Mouse (Mus musculus): Measurements from ENCODE around the gene Kdm5b.

Gene Kdm5b

DNA sequence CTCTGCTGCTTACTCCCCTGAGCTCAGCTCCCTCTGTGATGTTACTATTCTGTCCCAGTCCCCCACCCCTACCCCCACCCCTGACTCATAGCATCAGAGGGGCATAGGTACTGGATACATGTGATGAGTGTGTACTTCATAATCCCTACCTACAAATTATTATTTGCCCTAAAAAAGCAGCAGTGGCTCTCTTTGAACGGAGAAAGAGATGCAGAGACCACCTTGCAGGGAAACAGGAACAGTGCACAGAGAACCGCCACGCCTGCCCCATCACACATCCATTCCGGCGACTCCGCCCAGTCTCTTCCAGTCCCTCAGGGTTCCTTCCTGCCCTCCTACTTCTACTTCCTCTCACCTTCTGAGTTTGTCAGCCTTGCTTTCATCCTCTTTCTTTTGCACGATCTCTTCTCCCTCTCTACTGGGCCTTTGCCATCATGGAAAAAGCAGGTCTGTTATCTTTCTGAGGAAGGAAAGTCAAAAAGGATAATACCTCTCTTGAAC lies 10.3 kb upstream of the Kdm5b start, which contains the start of gene Mgat4e:
Mgat4e (minus strand) TSS at position 51 of the 501 bp plus-strand sequence.
- peak; percentile 59 for DNase-seq (ENCODE audit: low read depth, low spot score)

DNA sequence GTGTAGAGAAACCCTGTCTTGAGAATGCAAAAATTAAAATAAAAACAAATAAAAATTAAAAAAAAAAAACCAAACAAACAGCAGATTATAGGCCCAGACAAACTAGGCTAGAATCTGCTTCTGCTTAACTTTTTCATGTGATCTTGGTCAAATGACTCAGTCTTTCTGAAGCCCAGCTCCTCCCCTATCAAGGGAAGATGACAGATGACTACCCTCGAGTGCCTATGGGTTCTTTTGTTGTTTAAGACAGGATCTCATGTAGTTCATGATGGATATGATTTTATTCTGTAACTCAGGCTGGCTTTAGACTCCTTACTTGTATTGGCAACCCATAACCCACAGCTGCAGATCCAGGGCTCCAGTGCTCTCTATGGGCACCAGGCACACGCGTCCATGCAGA lies 8.1 kb upstream of the Kdm5b start:
- DNase-seq (ENCODE audit: low read depth, low spot score) = no peak

GRCm38 (mm10) chr1:134552396-134552795 lies 7.6 kb upstream of the Kdm5b start:
- DNase-seq (ENCODE audit: low read depth, low spot score) = no peak

- DNase-seq (ENCODE audit: low read depth, low spot score) = peak; percentile 84
Observed at GRCm38 (mm10) chr1:134555240-134555870, 4.6 kb upstream of the Kdm5b start.

- DNase-seq (ENCODE audit: low read depth, low spot score) = peak; percentile 76
Observed at GRCm38 (mm10) chr1:134555871-134556670, 3.9 kb upstream of the Kdm5b start.

- DNase-seq (ENCODE audit: low read depth, low spot score) = peak; percentile 98
Observed at GRCm38 (mm10) chr1:134556671-134557218, 3.2 kb upstream of the Kdm5b start.

- DNase-seq (ENCODE audit: low read depth, low spot score) = no peak
Observed at GRCm38 (mm10) chr1:134558511-134558910, 1.5 kb upstream of the Kdm5b start.

- DNase-seq (ENCODE audit: low read depth, low spot score) = no peak
Observed at GRCm38 (mm10) chr1:134559226-134559625, 745 bp upstream of the Kdm5b start.

GRCm38 (mm10) chr1:134560396-134560795 lies 425 bp downstream of the Kdm5b start:
- no peak for DNase-seq (ENCODE audit: low read depth, low spot score)

DNA sequence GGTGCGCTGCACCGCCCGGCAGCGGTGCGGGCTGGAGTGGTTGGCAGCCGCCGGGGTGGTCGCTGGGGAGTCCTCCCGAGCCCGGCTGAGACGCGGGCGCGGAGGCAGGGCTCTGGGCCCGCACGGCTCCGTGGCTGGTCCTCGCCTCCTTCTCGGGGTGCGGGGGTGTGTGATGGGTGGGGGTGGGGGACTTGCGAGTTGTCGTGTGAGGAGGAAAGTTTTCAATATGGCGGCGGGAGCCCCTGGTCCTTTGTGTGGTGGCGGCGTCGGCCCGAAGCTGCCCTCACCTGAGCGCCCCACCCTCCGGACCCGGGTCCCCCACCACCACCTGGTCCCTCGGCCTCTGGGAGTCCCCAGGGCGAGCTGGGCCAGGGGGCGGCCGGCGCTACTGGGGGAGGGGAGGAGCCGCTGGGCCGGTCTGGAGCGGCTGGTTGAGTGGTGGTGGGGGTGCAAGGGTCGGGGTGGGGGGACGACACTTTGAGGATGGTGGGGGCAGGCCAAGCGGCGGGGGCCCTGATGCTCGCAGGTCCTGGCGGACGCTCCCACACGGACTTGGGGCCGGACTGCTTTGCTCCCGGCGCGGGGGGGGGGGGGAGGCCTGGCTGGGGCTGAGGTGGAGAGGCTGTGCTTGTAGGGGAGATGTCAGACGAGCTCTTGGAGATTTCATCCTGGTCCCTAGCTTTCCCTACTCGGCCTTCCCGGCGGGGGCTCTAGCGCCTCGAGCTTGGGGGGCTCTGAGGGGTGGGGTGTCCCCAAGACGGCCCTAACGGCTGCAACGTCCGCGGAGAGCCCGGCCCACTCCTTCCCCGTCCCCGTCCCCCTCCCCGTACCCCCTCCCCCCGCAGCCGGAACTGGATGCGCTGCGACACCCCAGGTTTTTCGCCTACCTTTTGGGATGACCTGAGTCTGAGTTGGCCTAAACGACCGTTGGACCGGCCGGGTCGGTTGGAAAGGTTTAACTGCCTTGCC lies 1.1 kb downstream of the Kdm5b start:
- peak; percentile 65 for DNase-seq (ENCODE audit: low read depth, low spot score)

- DNase-seq (ENCODE audit: low read depth, low spot score) = no peak
Observed at GRCm38 (mm10) chr1:134561770-134562143, 1.8 kb downstream of the Kdm5b start.

DNA sequence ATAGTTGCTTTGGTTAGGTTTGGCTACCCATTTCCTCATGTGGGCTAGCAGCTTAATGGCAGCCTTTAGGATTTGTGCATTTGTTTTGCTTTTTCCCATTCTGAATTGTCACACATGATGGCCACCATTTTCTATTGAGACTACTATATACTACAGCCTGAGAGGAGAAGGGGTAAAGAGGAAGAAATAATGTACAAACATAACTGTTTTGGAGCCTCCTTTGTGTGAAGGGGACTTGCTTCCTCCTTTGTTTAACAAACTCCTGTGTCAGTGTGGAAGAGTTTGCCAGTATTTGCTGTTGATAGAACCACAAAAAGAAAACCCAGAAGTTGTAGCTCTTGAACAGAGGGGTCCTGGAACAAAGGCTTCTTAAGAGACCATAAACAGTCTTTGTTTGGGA lies 2.5 kb downstream of the Kdm5b start:
- no peak for DNase-seq (ENCODE audit: low read depth, low spot score)

DNA sequence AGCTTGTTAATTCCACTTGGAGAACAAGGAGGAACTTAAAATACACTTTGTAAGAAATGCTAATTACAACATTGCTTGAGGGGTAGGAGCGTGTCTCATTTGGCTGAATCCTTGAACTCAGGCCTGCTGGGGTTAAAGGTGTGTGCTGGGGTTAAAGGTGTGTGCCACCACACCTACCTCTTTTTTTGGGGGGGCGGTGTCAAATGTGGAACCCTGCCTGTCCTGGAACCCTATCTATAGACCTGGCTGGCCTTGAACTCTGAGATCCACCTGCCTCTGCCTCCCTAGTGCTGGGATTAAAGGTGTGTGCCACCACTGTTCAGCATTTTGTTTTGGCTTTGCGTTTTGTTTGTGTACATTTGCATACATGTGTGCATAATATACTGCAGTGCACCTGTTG lies 3.8 kb downstream of the Kdm5b start:
- DNase-seq (ENCODE audit: low read depth, low spot score) = no peak

GRCm38 (mm10) chr1:134567511-134567910 lies 7.5 kb downstream of the Kdm5b start:
- DNase-seq (ENCODE audit: low read depth, low spot score) = no peak

- peak; percentile 66 for DNase-seq (ENCODE audit: low read depth, low spot score)
Observed at GRCm38 (mm10) chr1:134570171-134570570, 10.2 kb downstream of the Kdm5b start.

- peak; percentile 98 for DNase-seq (ENCODE audit: low read depth, low spot score)
Observed at GRCm38 (mm10) chr1:134570631-134571030, 10.7 kb downstream of the Kdm5b start.

DNA sequence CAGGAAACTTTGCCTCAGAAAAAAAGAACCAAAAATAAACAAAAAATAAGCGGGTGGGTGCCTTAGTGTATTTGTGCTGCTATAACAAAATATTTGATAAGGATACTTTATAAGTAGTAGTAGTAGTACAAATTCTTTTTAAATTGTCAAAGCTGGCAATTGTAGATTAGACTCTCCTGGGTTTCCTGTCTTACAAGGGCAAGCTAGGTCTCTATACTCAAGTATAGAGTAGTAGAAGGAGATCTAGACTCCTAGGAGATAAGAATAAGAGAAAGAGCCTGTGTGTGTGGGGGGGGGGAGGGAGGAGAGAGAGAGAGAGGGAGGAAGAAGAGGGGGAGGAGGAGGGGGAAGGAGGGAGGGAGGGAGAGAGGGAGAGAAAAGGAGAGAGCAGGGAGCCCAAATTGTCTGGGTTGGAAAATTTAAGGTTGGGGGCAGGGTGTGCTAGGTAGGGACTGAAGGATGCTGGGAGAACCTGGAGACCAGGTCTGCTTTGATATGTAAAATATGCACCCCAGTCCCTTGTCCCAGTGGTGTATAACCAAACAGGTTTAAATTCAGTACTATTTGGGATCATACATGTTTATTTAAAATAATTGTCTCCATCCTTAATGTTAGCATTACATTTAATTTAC lies 13.4 kb downstream of the Kdm5b start:
- peak; percentile 81 for DNase-seq (ENCODE audit: low read depth, low spot score)

- DNase-seq (ENCODE audit: low read depth, low spot score) = no peak
Observed at GRCm38 (mm10) chr1:134573932-134574315, 14.0 kb downstream of the Kdm5b start.

DNA sequence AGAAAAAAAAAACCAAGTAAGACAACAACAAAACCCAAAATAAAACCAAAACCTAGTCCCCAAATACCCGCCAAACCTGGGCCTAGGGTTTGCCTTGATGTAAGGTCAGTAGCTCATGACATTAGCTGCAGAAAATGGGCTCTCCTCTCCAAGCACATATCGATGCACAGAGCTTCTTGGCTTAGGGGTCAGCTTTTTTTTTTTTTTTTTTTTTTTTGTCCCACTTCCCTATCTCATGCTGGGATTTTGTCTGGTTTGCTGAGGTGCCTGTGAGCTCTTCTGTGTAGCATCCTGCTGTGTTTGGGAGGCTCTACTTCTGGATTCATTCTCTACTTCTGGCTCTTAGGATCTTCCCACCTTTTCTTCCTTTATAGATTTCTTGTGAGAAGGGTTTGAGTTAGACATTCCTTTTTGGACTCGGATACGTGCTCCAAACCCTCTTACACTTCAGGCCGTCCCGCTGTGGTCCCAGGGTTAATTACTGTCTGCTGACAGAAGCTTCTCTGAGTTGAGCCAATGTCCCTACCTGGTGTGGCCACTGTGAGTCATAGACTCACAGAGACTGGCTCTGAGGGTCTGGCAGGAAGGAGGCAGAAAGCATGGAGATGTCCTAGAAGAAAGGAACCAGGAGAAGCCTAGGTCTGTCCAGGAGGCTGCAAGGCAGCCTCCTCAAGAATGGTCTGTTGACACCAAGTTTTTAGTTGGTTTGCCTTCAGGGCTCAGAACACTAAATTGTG lies 17.6 kb downstream of the Kdm5b start:
- no peak for DNase-seq (ENCODE audit: low read depth, low spot score)

- no peak for DNase-seq (ENCODE audit: low read depth, low spot score)
Observed at GRCm38 (mm10) chr1:134580796-134581195, 20.8 kb downstream of the Kdm5b start.

All from ES-CJ7 (cell line).